Mouse (Mus musculus) limb, embryonic 11.5 days (tissue): ENCODE measurements at regions not wholly inside any gene's neighbourhood (a gene's known extent, or its start where the extent isn't known, plus 50 kb on each side); places are given as distances from the start of the nearest gene placed in this dataset.
"Not testable (repeated sequence)": the region's sequence is repeated elsewhere in the genome, so short reads cannot be mapped to it uniquely, and the experiment has no call there.

Source experiments
- ATAC-seq: fragments of 200-750 bp; cut with Nextera tagmentation; 2 replicates; pipeline ENCODE4 v1.8.0; 2017; ENCODE audit warnings: low read depth; ENCODE audit not compliant: insufficient number of reproducible peaks, low FRiP score, low TSS enrichment
- DNase-seq: peaks from one replicate; pipeline ENCODE4 v3.0.0-alpha.2; 2015; ENCODE audit warnings: low spot score
- H3K27ac ChIP-seq: fragments of 300-500 bp; sonication (generic); replicated peaks from 2 replicates; pipeline ENCODE4 v1.5.1; 2014; ENCODE audit warnings: low read depth, mild to moderate bottlenecking, low read length
- H3K27me3 ChIP-seq: fragments of 300-500 bp; sonication (generic); 2 replicates; pipeline ENCODE4 v1.6.1; 2014; ENCODE audit warnings: mild to moderate bottlenecking, low read length, mixed read lengths; ENCODE audit not compliant: control insufficient read depth, insufficient read depth
- H3K36me3 ChIP-seq: fragments of 300-500 bp; sonication (generic); 2 replicates; pipeline ENCODE4 v1.6.1; 2014; ENCODE audit warnings: mild to moderate bottlenecking, low read length, moderate library complexity, mixed read lengths; ENCODE audit not compliant: control insufficient read depth, insufficient read depth
- H3K4me1 ChIP-seq: fragments of 300-500 bp; sonication (generic); 2 replicates; pipeline ENCODE4 v1.6.1; 2014; ENCODE audit warnings: low read length, mixed read lengths; ENCODE audit not compliant: control insufficient read depth, insufficient read depth
- H3K4me2 ChIP-seq: fragments of 300-500 bp; sonication (generic); 2 replicates; pipeline ENCODE4 v1.6.1; 2014; ENCODE audit warnings: low read depth, mild to moderate bottlenecking, moderate library complexity; ENCODE audit not compliant: severe bottlenecking
- H3K4me3 ChIP-seq: fragments of 300-500 bp; sonication (generic); 2 replicates; pipeline ENCODE4 v1.5.1; 2014; ENCODE audit warnings: low read depth, low read length
- H3K9ac ChIP-seq: fragments of 300-500 bp; sonication (generic); 2 replicates; pipeline ENCODE4 v1.6.1; 2014; ENCODE audit warnings: mild to moderate bottlenecking, low read length
- H3K9me3 ChIP-seq: fragments of 300-500 bp; sonication (generic); 2 replicates; pipeline ENCODE4 v1.6.1; 2016; ENCODE audit warnings: low read length; ENCODE audit not compliant: control insufficient read depth
- WGBS: fragments of 180-500 bp; shearing (Covaris S2); extraction: QIAGEN DNeasy Blood & Tissue Kit; methylation state at CpG from one replicate; pipeline ENCODE4 v1.1.7; 2014; 5-methylcytosine and 5-hydroxymethylcytosine counted together

- not testable (repeated sequence) for H3K36me3 ChIP-seq, H3K9ac ChIP-seq, H3K4me3 ChIP-seq, H3K4me1 ChIP-seq, H3K9me3 ChIP-seq, ATAC-seq, DNase-seq, H3K4me2 ChIP-seq, H3K27me3 ChIP-seq, H3K27ac ChIP-seq
- WGBS, result no CpG with 5 or more reads among the region's 3 CpGs
Observed at GRCm38 (mm10) chr14:53351457-53351856, 855.9 kb upstream of the Olfr1507 start.

GRCm38 (mm10) chr14:53350780-53351179, 855.2 kb upstream of the Olfr1507 start:
- 83% methylated on average over 1 of the region's 1 CpGs for WGBS
- H3K9me3 ChIP-seq, DNase-seq, H3K9ac ChIP-seq, H3K4me1 ChIP-seq, H3K27me3 ChIP-seq, H3K4me2 ChIP-seq, H3K4me3 ChIP-seq, ATAC-seq, H3K27ac ChIP-seq, H3K36me3 ChIP-seq: not testable (repeated sequence)

GRCm38 (mm10) chr14:53349111-53349510, 853.6 kb upstream of the Olfr1507 start:
- not testable (repeated sequence) for ATAC-seq, H3K9me3 ChIP-seq, H3K4me1 ChIP-seq, H3K27ac ChIP-seq, DNase-seq, H3K4me3 ChIP-seq, H3K9ac ChIP-seq, H3K36me3 ChIP-seq, H3K4me2 ChIP-seq, H3K27me3 ChIP-seq

GRCm38 (mm10) chr14:53345568-53345967, 850.0 kb upstream of the Olfr1507 start:
- WGBS, result 48% methylated on average over 2 of the region's 2 CpGs

GRCm38 (mm10) chr14:53343849-53344248, 848.3 kb upstream of the Olfr1507 start:
- H3K4me3 ChIP-seq, H3K9me3 ChIP-seq, DNase-seq, H3K4me2 ChIP-seq, H3K27ac ChIP-seq, H3K36me3 ChIP-seq, ATAC-seq, H3K9ac ChIP-seq, H3K27me3 ChIP-seq, H3K4me1 ChIP-seq: not testable (repeated sequence)
- 81% methylated on average over 5 of the region's 5 CpGs for WGBS

More at GRCm38 (mm10) chr14:53345568-53345967, 850.0 kb upstream of the Olfr1507 start:
- not testable (repeated sequence) for H3K27ac ChIP-seq, H3K36me3 ChIP-seq, H3K9ac ChIP-seq, H3K4me2 ChIP-seq, ATAC-seq, H3K27me3 ChIP-seq, H3K4me3 ChIP-seq, H3K4me1 ChIP-seq, H3K9me3 ChIP-seq, DNase-seq

GRCm38 (mm10) chr14:53339167-53339566, 843.6 kb upstream of the Olfr1507 start:
- not testable (repeated sequence) for H3K27me3 ChIP-seq, H3K4me3 ChIP-seq, H3K27ac ChIP-seq, H3K9me3 ChIP-seq, H3K9ac ChIP-seq, ATAC-seq, H3K36me3 ChIP-seq, H3K4me1 ChIP-seq, DNase-seq, H3K4me2 ChIP-seq
- WGBS, result 83% methylated on average over 1 of the region's 4 CpGs

- not testable (repeated sequence) for H3K4me3 ChIP-seq, H3K36me3 ChIP-seq, H3K9ac ChIP-seq, H3K9me3 ChIP-seq, H3K4me2 ChIP-seq, ATAC-seq, DNase-seq, H3K27me3 ChIP-seq, H3K4me1 ChIP-seq, H3K27ac ChIP-seq
- 67% methylated on average over 3 of the region's 8 CpGs for WGBS
Observed at GRCm38 (mm10) chr14:53337446-53337845, 841.9 kb upstream of the Olfr1507 start.

- WGBS, result 11% methylated on average over 1 of the region's 2 CpGs
- not testable (repeated sequence) for H3K27ac ChIP-seq, H3K27me3 ChIP-seq, H3K4me3 ChIP-seq, H3K4me1 ChIP-seq, ATAC-seq, DNase-seq, H3K36me3 ChIP-seq, H3K9ac ChIP-seq, H3K4me2 ChIP-seq, H3K9me3 ChIP-seq
Observed at GRCm38 (mm10) chr14:53336705-53337104, 841.2 kb upstream of the Olfr1507 start.

- DNase-seq, ATAC-seq, H3K4me3 ChIP-seq, H3K9me3 ChIP-seq, H3K27ac ChIP-seq, H3K36me3 ChIP-seq, H3K9ac ChIP-seq, H3K4me1 ChIP-seq, H3K4me2 ChIP-seq, H3K27me3 ChIP-seq: not testable (repeated sequence)
- WGBS, result no CpG with 5 or more reads among the region's 4 CpGs
Observed at GRCm38 (mm10) chr14:53334451-53334850, 838.9 kb upstream of the Olfr1507 start.
